Mouse (Mus musculus): ENCODE results near the gene Arrdc3.

DNA sequence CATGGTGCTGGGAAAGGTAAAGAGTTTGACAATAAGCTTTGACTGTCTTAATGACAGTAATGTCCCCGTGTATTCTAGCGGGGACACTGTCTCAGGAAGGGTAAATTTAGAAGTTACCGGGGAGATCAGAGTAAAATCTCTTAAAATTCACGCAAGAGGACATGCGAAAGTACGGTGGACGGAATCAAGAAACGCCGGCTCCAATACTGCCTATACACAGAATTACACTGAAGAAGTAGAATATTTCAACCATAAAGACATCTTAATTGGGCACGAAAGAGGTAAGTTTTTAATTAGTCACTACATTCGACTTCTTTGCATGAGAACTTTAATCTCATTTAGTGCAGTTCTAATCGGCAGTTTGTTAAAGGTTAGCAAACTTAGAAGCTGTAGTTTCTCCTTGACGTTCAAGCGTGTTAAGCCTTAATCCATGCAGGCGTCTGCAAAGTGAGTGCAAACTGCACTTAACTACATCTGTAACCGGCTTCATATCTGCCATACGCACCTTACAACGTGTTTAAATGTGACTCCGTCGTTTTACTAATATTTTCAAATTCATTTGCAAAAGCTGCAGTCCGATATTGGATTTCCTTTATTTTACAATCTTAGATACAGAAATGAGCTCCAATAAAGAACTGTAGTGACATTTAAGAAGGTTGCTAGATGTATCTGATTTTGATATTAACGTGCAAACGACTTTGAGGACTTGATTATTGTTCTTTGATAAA, 629 bp downstream of the Arrdc3 start:
- TF ChIP-seq CTCF (IDR thresholded peaks at IDR 0.05; ENCODE audit: borderline replicate concordance, extremely low read depth, insufficient read depth, insufficient read length) (no peak), POLR2A (IDR thresholded peaks at IDR 0.05; ENCODE audit: borderline replicate concordance, extremely low read depth, insufficient read depth, insufficient read length, poor library complexity, severe bottlenecking) (no peak)
